In the genomic region with DNA sequence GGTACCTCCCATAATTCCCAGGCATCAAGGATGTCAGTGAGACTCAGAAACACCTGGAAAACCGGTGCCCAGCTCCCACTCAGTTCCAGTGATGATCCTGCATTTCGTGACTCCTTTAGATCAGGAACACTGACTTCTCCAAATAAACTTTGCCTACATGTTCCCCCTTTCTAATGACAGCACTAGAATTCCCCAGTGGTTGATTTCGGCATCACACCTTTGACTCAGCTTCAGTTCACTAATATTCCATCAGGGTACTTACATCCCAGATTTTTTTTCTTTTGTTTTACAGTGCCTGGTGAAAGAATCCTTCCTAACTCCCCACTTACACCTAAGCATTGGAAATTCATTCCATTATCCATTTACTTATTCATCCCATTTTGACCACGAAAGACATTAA, we compare ENCODE assay signal across 20 mouse cellular contexts. TPM values are rescaled to one million over a fixed set of nuclear protein-coding genes. Genes with fewer than 3 reads are reported as not detected.
DNase-seq lines count a peak whose midpoint lies in the region; ATAC-seq lines count a peak whose summit lies in the region.
"Had no signal": no experiment of that assay in that cellular context is flagged by ENCODE, and none has a peak within 500 bp of the region (broad histone marks: within the 10 kb centered on the region; RNA-seq: fewer than 3 reads in every experiment).

No protein-coding gene starts in this region.

- H3K4me3 ChIP-seq in limb, embryonic 11.5 days (ENCODE audit: low read depth, low read length), result no peak overlapping the region
- no peak overlapping the region for H3K4me3 ChIP-seq in limb, embryonic 10.5 days
- H3K4me3 ChIP-seq: forebrain, embryonic 13.5 days; hindbrain, embryonic 10.5 days; limb, embryonic 15.5 days; liver, embryonic 15.5 days; megakaryocyte, embryonic 14.5 days had no signal

- peak; percentile 56 for DNase-seq in heart, adult 11 months
- no peak for DNase-seq in heart, adult 9 months (ENCODE audit: low spot score in 2 of 2)
- DNase-seq in limb, embryonic 11.5 days (ENCODE audit: low spot score), result peak; percentile 13
- no peak for DNase-seq in limb, embryonic 10.5 days (ENCODE audit: low spot score)
- DNase-seq in 416B (ENCODE audit: low read depth), result peak; percentile 0
- peak; percentile 24 for DNase-seq in ZHBTc4 (ENCODE audit: low read depth, low spot score)
- DNase-seq in adrenal gland, adult (ENCODE audit: inconsistent age in 2 of 2, low spot score in 1 of 2), result no peak
- DNase-seq: gastrocnemius, postnatal 14 days; kidney, adult 9 months; kidney, postnatal 4 days; spleen, adult 18-20 months; thymus, adult 18-20 months; thymus, postnatal 4 days had no signal

- H3K27ac ChIP-seq in limb, embryonic 11.5 days (replicated peaks; ENCODE audit: low read depth, low read length), result no peak overlapping the region
- H3K27ac ChIP-seq in limb, embryonic 10.5 days, result no peak overlapping the region
- H3K27ac ChIP-seq: forebrain, embryonic 13.5 days; hindbrain, embryonic 10.5 days; limb, embryonic 15.5 days; liver, embryonic 15.5 days had no signal

- H3K36me3 ChIP-seq in limb, embryonic 11.5 days (ENCODE audit: control insufficient read depth, insufficient read depth, low read length), result no peaks in the 10 kb centered on the region
- H3K36me3 ChIP-seq in limb, embryonic 10.5 days, result peaks cover 85% of the 10 kb centered on the region
- H3K36me3 ChIP-seq: limb, embryonic 15.5 days; liver, embryonic 15.5 days had no signal

- ATAC-seq in limb, embryonic 11.5 days (ENCODE audit: insufficient number of reproducible peaks, low FRiP score, low TSS enrichment, low read depth), result no peak
- ATAC-seq in CD4-positive, CD25-positive, alpha-beta regulatory T cell, adult 4 months, result no peak
- ATAC-seq: forebrain, embryonic 13.5 days; lung, postnatal 0 days had no signal

- H3K4me1 ChIP-seq in limb, embryonic 11.5 days (ENCODE audit: control insufficient read depth, insufficient read depth, low read length), result peaks cover 7% of the 10 kb centered on the region
- H3K4me1 ChIP-seq in limb, embryonic 10.5 days, result peaks cover 24% of the 10 kb centered on the region
- H3K4me1 ChIP-seq: limb, embryonic 15.5 days; liver, embryonic 15.5 days; megakaryocyte, embryonic 14.5 days had no signal

- no peak overlapping the region for H3K4me2 ChIP-seq in limb, embryonic 11.5 days (ENCODE audit: low read depth, severe bottlenecking)
- H3K4me2 ChIP-seq: forebrain, embryonic 13.5 days; limb, embryonic 15.5 days; liver, embryonic 15.5 days had no signal

- H3K27me3 ChIP-seq in limb, embryonic 11.5 days (ENCODE audit: control insufficient read depth, insufficient read depth, low read length), result no peaks in the 10 kb centered on the region
- no peaks in the 10 kb centered on the region for H3K27me3 ChIP-seq in limb, embryonic 10.5 days (ENCODE audit: low read depth, poor library complexity, severe bottlenecking)
- H3K27me3 ChIP-seq: forebrain, embryonic 13.5 days; limb, embryonic 15.5 days; liver, embryonic 15.5 days; megakaryocyte, embryonic 14.5 days had no signal

- WGBS in limb, embryonic 11.5 days, result 89% methylated on average over 4 of the region's 4 CpGs
- WGBS in limb, embryonic 10.5 days, result 83% methylated on average over 4 of the region's 4 CpGs

- H3K9ac ChIP-seq in limb, embryonic 11.5 days (ENCODE audit: low read length), result no peak overlapping the region
- H3K9ac ChIP-seq: forebrain, embryonic 13.5 days; limb, embryonic 15.5 days; liver, embryonic 15.5 days had no signal

- H3K9me3 ChIP-seq in limb, embryonic 11.5 days (ENCODE audit: control insufficient read depth, low read length), result no peaks in the 10 kb centered on the region
- no peaks in the 10 kb centered on the region for H3K9me3 ChIP-seq in limb, embryonic 10.5 days (replicated peaks)
- H3K9me3 ChIP-seq: forebrain, embryonic 13.5 days; hindbrain, embryonic 10.5 days; limb, embryonic 15.5 days; liver, embryonic 15.5 days; megakaryocyte, embryonic 14.5 days had no signal

RNA-seq across cellular contexts. Expression of a gene that starts 15.5 kb away (rescaled TPM):
- 616 and 623 TPM in 2 replicates for polyA plus RNA-seq in limb, embryonic 11.5 days (2014; fragmentation: Nextera tagmentation; extraction: Ambion mirVana)
- polyA plus RNA-seq in limb, embryonic 10.5 days (2016; fragmentation: Nextera tagmentation; extraction: Ambion mirVana), result 587 and 597 TPM in 2 replicates
- polyA plus RNA-seq in CD4-positive, CD25-positive, alpha-beta regulatory T cell, adult 4 months (2017; shearing (Covaris generic)), result not detected

Comparison
In these comparisons a context has a peak if more than half of its experiments do, and no peak if none do; other contexts are left out.
1. DNase-seq: peak in heart, adult 11 months (single experiment), limb, embryonic 11.5 days (single experiment), 416B (single experiment) and ZHBTc4 (single experiment); none in heart, adult 9 months (0 of 2), limb, embryonic 10.5 days (single experiment) and adrenal gland, adult (0 of 2).
2. RNA of a gene that starts 15.5 kb away (polyA plus RNA-seq): 616 to 623 TPM in limb, embryonic 11.5 days and 587 to 597 TPM in limb, embryonic 10.5 days; not detected in CD4-positive, CD25-positive, alpha-beta regulatory T cell, adult 4 months; every median in the first group is over 100 times any median in the second.